Mouse (Mus musculus): ENCODE data around the gene Sfta2.

GRCm38 (mm10) chr17:35569091-35569944, 32.0 kb upstream of the Sfta2 start:
- TF ChIP-seq EP300 (IDR thresholded peaks at IDR 0.05) = no peak
- TF ChIP-seq CTCF (IDR thresholded peaks at IDR 0.05) = no peak
